Mouse (Mus musculus) heart, adult 2 months (tissue): ENCODE measurements at regions not wholly inside any gene's neighbourhood (a gene's known extent, or its start where the extent isn't known, plus 50 kb on each side); places are given as distances from the start of the nearest gene placed in this dataset.
A peak's percentile ranks its signal among the peaks of the same experiment; 100 is the strongest.

Source experiments
- DNase-seq, 2 experiments: peaks; one replicate each; pipeline ENCODE4 v3.0.0; 2021
- H3K27ac ChIP-seq: fragments of 200-600 bp; 2 replicates; pipeline ENCODE4 v1.8.1; 2022
- H3K27me3 ChIP-seq: fragments of 200-500 bp; 2 replicates; pipeline ENCODE4 v1.6.1; 2012; ENCODE audit warnings: mild to moderate bottlenecking, low read length, inconsistent platforms, mixed read lengths; ENCODE audit not compliant: control insufficient read depth, insufficient read depth
- H3K36me3 ChIP-seq: fragments of 200-500 bp; 2 replicates; pipeline ENCODE4 v1.6.1; 2012; ENCODE audit warnings: low read length, inconsistent platforms; ENCODE audit not compliant: control insufficient read depth, insufficient read depth
- H3K4me1 ChIP-seq: fragments of 200-500 bp; 2 replicates; pipeline ENCODE4 v1.6.1; 2011; ENCODE audit warnings: low read length; ENCODE audit not compliant: control insufficient read depth, insufficient read depth
- H3K4me3 ChIP-seq: fragments of 200-600 bp; 2 replicates; pipeline ENCODE4 v1.8.1; 2022
- H3K79me2 ChIP-seq: fragments of 200-500 bp; replicated peaks from 2 replicates; pipeline ENCODE4 v1.6.1; 2012; ENCODE audit warnings: mild to moderate bottlenecking, inconsistent platforms, low read length, moderate library complexity, mixed read lengths; ENCODE audit not compliant: control insufficient read depth, insufficient read depth
- H3K9ac ChIP-seq: fragments of 200-500 bp; 2 replicates; pipeline ENCODE4 v1.6.1; 2012; ENCODE audit warnings: low read depth, mild to moderate bottlenecking, control low read depth, inconsistent platforms, low read length, mixed read lengths
- CTCF ChIP-seq: fragments of 200-600 bp; IDR thresholded peaks from 2 replicates; pipeline ENCODE4 v1.8.1; 2022; ENCODE audit warnings: antibody characterized with exemption, mild to moderate bottlenecking, moderate library complexity
- EP300 ChIP-seq: fragments of 200-500 bp; IDR thresholded peaks from 2 replicates; pipeline ENCODE4 v1.6.1; 2011; ENCODE audit warnings: low read depth, low read length, control low read depth; ENCODE audit not compliant: insufficient read depth
- POLR2A ChIP-seq: fragments of 200-500 bp; IDR thresholded peaks from 2 replicates; pipeline ENCODE4 v1.6.1; 2011; ENCODE audit warnings: mild to moderate bottlenecking, low read depth, low read length, control low read depth; ENCODE audit not compliant: insufficient read depth
- WGBS: fragments of 180-500 bp; shearing (Covaris S2); methylation state at CpG from one replicate; pipeline ENCODE4 v1.1.7; 2018; 5-methylcytosine and 5-hydroxymethylcytosine counted together
- intact Hi-C: fragments of 180-260 bp; cut with DNase I; formaldehyde crosslinking; loops from one replicate; pipeline ENCODE4 v1.15.1; 2025

DNA sequence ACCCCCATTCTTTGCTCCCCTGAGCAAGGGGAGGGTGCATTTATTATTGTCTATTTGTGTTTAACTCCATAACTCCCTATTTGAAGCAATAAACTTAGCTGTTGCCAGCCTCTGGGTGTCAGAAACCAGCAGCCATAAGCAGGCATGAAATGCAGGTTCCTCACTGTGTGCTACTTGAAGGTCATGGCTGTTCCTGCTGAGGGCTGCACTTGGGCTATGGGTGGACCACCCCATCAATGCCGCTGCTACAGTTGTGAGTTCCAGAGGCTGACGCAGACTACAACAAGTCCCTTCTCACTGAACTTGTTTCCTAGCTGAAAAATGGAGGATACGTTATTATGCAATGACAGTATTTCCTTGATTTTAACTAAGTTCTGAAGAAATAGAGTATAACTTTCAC, 86.7 kb upstream of the N4bp1 start:
- Histone ChIP-seq H3K9ac (no peak overlapping the region), H3K4me1 (no peaks in the 10 kb centered on the region), H3K79me2 (no peaks in the 10 kb centered on the region), H3K27me3 (no peaks in the 10 kb centered on the region), H3K4me3 (no peak overlapping the region), H3K36me3 (no peaks in the 10 kb centered on the region), H3K27ac (no peak overlapping the region)
- TF ChIP-seq CTCF (no peak), EP300 (no peak), POLR2A (no peak)
- intact Hi-C loops: no loop called here
- DNase-seq: no peak
- 88% methylated on average over 3 of the region's 3 CpGs for WGBS

DNA sequence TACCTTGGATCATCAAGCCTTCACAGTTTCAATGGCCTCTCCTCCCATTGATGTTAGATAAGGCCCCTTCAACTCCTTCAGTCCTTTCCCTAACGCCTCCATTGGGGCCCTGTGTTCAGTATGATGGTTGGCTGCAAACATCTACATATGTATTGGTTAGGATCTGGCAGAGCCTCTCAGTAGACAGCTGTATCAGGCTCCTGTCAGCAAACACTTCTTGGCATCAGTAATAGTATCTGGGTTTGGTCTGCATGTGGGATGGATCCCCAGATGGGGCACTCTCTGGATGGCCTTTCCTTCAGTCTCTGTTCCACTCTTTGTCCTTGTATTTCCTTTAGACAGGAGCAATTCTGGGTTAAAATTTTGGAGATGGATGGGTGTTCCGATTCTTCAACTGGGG, 84.0 kb upstream of the N4bp1 start:
- TF ChIP-seq POLR2A: no peak
- no peak for TF ChIP-seq EP300
- no peak for TF ChIP-seq CTCF
- Histone ChIP-seq H3K27me3 (no peaks in the 10 kb centered on the region), H3K79me2 (no peaks in the 10 kb centered on the region), H3K4me3 (no peak overlapping the region), H3K4me1 (no peaks in the 10 kb centered on the region), H3K27ac (no peak overlapping the region), H3K36me3 (no peaks in the 10 kb centered on the region), H3K9ac (no peak overlapping the region)
- 82% methylated on average over 2 of the region's 2 CpGs for WGBS
- DNase-seq: no peak
- intact Hi-C loops: no loop called here

DNA sequence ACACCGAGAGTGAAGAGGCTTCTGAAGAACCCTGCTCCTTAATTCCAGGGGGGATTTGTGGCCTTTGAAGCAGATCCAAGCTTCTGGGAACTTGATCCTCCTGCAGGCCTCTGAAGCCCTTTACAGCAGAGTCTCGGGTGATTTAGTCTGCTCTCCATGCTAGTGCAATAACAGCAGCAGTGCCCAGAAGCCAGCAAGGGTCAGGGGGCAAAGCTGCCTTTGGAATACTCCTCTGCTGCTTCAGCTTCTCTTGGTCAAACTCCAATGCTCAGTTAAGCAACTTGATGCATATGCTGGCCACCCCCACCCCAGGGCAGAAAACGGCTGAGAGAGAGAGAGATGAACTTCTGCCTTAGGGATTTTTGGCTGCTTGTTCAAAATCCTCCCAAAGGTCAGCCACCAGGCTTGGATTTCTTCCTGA, 82.8 kb upstream of the N4bp1 start:
- Histone ChIP-seq H3K36me3 (no peaks in the 10 kb centered on the region), H3K27me3 (no peaks in the 10 kb centered on the region), H3K4me3 (no peak overlapping the region), H3K4me1 (no peaks in the 10 kb centered on the region), H3K9ac (no peak overlapping the region), H3K79me2 (no peaks in the 10 kb centered on the region), H3K27ac (no peak overlapping the region)
- WGBS: 32% methylated on average over 3 of the region's 3 CpGs
- no peak for TF ChIP-seq POLR2A
- intact Hi-C loops: no loop called here
- peak in 1 of 2 experiments; percentile 4 for DNase-seq

DNA sequence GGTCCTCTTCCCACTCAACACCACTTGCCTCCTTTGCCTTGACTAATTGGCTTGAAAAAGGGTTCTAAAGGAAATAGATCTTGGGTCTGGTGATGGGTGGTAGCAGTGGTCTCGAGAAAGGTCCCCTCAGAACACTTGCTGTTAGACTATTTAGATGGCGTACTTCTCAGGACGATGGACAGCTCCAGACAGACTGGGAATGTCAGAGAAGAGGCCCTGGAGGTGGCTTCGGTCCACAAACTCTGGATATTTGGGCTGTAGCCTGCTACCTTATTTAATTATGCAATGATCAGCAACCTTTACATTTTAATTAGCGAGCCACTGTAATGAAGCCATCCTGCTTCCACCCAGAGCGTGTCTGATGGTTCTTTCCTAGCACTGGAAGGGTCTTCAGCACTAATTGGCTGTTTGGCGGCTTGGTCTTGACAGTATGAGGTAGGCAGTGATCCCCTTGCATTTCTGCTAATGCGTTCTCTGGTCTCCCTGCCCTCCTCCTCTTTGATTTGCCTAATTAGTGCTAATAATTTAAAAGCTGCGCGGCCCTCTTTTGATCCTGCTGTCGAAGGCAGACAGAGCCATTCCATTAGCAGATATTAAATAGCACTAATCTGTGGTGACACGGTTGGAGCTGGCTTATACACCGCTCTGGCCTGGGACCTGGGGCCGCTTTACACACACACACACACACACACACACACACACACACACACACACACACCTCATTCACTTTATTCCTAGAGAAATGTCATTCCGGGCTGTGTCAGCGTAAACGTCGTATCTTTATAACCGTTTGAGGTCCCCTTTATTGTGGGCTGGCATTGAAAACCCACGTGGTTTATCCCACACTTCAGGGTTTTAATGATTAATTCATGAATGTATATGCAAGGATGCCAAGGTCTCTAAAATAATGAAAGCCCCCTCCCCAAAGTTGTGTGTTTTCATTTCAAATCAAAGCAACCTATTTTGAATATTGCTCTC, 76.4 kb upstream of the N4bp1 start:
- no peak for DNase-seq
- no peak overlapping the region for H3K9ac ChIP-seq
- H3K27me3 ChIP-seq: no peaks in the 10 kb centered on the region
- H3K4me3 ChIP-seq: no peak overlapping the region
- WGBS: 74% methylated on average over 20 of the region's 20 CpGs
- intact Hi-C loops: no loop called here
- no peaks in the 10 kb centered on the region for H3K36me3 ChIP-seq
- no peak overlapping the region for H3K27ac ChIP-seq
- H3K79me2 ChIP-seq: no peaks in the 10 kb centered on the region
- no peaks in the 10 kb centered on the region for H3K4me1 ChIP-seq
- TF ChIP-seq CTCF (no peak), POLR2A (no peak), EP300 (no peak)
